Mouse (Mus musculus): ENCODE data around the gene Myh7b. TPM values are rescaled to one million over a fixed set of nuclear protein-coding genes. Genes with fewer than 3 reads are reported as not detected.

Gene Myh7b
- polyA plus RNA-seq, 1 experiment from 2014 or later, result not detected

GRCm38 (mm10) chr2:155634562-155634961 is 23.6 kb downstream of the Myh7b start:
- H3K27ac ChIP-seq, result no peak overlapping the region
- peaks cover 42% of the 10 kb centered on the region; the same call in 1 of the 2 replicates for H3K36me3 ChIP-seq (ENCODE audit: inconsistent target)
- no peak overlapping the region for H3K4me3 ChIP-seq (ENCODE audit: inconsistent target)
- 97% methylated on average over 8 of the region's 8 CpGs for WGBS (ENCODE audit: missing documents)
- no peaks in the 10 kb centered on the region for H3K79me2 ChIP-seq (ENCODE audit: inconsistent target)

- peaks cover 56% of the 10 kb centered on the region for H3K36me3 ChIP-seq (ENCODE audit: inconsistent target)
- 87% methylated on average over 8 of the region's 8 CpGs for WGBS (ENCODE audit: missing documents)
- H3K4me3 ChIP-seq (ENCODE audit: inconsistent target), result no peak overlapping the region
- H3K27ac ChIP-seq, result no peak overlapping the region
- no peaks in the 10 kb centered on the region for H3K79me2 ChIP-seq (ENCODE audit: inconsistent target)
Observed at GRCm38 (mm10) chr2:155635961-155636360, 24.9 kb downstream of the Myh7b start.

DNA sequence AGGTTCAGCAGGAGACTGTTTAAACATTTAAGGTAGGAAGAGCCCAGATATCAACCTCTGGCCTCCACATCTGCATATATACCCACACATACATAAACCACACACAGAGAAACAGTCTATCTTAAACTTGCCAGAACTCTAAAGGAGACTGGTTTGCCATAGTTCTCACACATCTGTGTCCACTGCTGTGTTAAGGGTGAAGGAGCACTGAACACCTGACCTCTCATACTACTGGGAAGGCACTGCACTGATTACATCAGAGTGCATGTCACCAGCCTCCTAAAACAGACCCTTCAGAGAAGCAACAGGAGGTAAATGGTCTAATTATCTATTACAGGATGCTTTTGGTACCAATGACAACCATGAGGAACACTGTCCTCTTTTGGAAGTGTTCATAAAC is 25.9 kb downstream of the Myh7b start:
- Histone ChIP-seq H3K27ac (no peak overlapping the region), H3K36me3 (ENCODE audit: inconsistent target) (peaks cover 66% of the 10 kb centered on the region), H3K79me2 (ENCODE audit: inconsistent target) (no peaks in the 10 kb centered on the region), H3K4me3 (ENCODE audit: inconsistent target) (no peak overlapping the region)

DNA sequence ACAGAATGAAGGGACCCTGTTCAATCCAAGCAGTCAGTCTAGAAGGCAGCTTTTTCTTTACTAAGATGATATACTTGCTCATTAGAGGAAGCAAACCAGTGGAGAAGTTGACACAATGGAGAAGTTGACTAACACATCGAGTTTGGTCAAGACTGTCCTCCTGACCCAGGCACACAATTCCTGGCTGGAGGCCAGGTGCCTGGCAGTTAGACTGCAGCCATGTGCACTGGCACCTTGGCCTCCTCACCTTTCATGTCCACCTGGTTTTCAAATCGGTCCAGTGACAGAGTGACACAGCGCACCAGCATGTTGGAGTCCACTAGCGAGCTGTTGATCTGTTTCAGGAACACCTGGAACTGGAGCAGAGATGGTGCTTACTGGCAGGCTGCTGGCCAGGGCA is 26.4 kb downstream of the Myh7b start:
- no peak overlapping the region for H3K4me3 ChIP-seq (ENCODE audit: inconsistent target)
- no peak overlapping the region for H3K27ac ChIP-seq
- WGBS (ENCODE audit: missing documents), result 77% methylated on average over 4 of the region's 4 CpGs
- no peaks in the 10 kb centered on the region for H3K79me2 ChIP-seq (ENCODE audit: inconsistent target)
- peaks cover 66% of the 10 kb centered on the region for H3K36me3 ChIP-seq (ENCODE audit: inconsistent target)

DNA sequence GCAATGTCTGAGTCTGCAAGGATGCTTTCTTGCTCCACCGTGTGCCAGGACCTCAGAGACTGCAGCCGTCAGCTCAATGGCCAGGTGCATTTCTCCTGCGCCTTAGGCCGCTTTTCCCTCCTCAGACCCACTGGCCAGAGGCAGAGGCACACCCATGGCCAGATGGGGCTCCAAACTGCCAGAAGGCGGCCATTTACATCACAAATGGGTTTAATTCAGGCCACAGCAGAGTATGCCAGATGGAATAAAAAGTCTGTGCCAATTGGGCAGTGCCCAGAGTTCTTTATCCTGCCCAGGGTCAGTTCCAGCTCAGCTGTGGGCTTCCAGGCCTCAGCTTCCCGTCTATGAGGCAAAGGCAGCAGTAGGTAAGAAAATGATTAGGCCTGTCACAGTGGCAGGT is 29.6 kb downstream of the Myh7b start:
- 95% methylated on average over 6 of the region's 6 CpGs for WGBS (ENCODE audit: missing documents)
- H3K27ac ChIP-seq, result no peak overlapping the region
- peaks cover 67% of the 10 kb centered on the region for H3K36me3 ChIP-seq (ENCODE audit: inconsistent target)
- H3K79me2 ChIP-seq (ENCODE audit: inconsistent target), result no peaks in the 10 kb centered on the region
- H3K4me3 ChIP-seq (ENCODE audit: inconsistent target), result no peak overlapping the region

DNA sequence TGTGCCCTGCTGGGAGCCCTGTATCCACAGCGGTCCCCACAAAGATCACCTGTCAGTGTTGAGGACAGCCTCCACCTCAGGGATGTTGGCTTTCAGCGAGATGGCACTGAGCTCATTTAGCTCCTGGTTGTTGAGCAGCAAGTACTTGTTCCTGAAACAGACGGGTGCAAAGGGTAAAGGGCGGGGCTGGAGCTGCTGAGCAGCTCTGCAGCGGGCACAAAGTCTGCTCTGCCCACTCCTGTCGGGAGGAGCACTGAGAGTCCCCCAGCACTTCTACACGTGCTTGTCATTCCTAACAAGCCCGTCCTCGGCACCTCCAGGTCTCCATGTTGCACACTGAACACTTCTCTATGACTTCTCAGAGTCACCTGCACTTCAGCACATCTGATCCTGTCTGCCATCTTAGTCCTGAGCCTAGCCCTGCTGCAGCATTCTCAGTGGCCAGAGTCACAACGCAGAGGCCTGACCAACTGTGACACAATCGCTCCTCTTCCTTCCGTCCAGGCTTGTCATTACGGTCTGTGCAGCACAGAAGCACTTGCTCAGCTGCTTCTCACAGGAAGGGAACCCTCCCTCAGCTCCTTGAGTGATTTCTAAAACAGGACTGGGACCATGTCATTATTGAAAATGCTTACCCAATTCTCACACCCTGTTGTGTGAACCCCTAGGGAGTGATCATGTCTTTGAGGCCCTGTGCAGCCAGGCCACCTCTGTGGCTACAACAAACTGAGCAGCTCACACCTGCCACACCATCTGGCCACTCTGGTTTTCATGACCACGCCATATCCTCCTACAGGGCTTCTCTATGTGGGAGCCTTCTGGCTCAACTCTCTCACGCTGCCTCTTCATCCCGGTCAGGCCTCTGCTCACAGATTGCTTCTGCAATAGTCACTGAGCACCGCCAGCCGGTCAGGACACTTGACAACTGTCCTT is 30.8 kb downstream of the Myh7b start:
- H3K27ac ChIP-seq, result peak overlapping the region; percentile 15; the same call in 1 of the 2 replicates
- 91% methylated on average over 18 of the region's 18 CpGs for WGBS (ENCODE audit: missing documents)
- H3K79me2 ChIP-seq (ENCODE audit: inconsistent target), result no peaks in the 10 kb centered on the region
- H3K36me3 ChIP-seq (ENCODE audit: inconsistent target), result peaks cover 63% of the 10 kb centered on the region
- H3K4me3 ChIP-seq (ENCODE audit: inconsistent target), result no peak overlapping the region

- H3K27ac ChIP-seq, result no peak overlapping the region
- H3K79me2 ChIP-seq (ENCODE audit: inconsistent target), result no peaks in the 10 kb centered on the region
- WGBS (ENCODE audit: missing documents), result 100% methylated on average over 7 of the region's 7 CpGs
- H3K4me3 ChIP-seq (ENCODE audit: inconsistent target), result no peak overlapping the region
- H3K36me3 ChIP-seq (ENCODE audit: inconsistent target), result peaks cover 75% of the 10 kb centered on the region
Observed at GRCm38 (mm10) chr2:155645746-155646145, 34.7 kb downstream of the Myh7b start.

- H3K36me3 ChIP-seq (ENCODE audit: inconsistent target), result peaks cover 95% of the 10 kb centered on the region
- WGBS (ENCODE audit: missing documents), result 97% methylated on average over 5 of the region's 5 CpGs
- no peak overlapping the region for H3K4me3 ChIP-seq (ENCODE audit: inconsistent target)
Observed at GRCm38 (mm10) chr2:155652618-155653017, 41.6 kb downstream of the Myh7b start.

DNA sequence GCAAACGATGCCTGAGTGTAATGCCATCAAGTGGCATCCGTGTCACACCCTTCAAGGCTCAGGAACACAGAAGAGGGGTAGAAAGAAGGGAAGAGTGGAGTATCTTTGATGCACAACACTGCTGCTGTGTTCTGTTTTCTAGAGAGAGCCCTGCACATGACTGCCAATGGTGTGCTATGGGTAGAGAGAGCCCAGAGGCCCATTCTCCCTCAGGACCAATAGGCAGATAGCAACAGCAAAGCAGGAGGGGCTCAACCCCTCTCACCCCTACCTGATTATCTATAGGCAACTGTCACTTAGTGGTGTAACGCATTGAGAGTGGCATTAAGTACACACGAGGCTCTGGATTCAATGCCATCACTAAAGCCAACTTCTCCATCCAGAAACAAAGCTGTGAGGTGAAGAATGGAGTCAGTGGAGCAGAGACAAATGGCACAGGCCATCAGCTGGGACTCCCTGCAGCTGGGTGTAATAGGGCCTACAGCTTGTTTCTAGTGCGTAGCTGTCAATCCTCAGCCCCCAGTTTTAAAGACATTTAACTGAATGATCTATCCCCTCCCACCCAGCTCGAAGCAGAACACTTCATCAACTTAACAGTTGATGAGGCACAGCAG is 44.9 kb downstream of the Myh7b start:
- peaks cover 89% of the 10 kb centered on the region for H3K36me3 ChIP-seq (ENCODE audit: inconsistent target)
- H3K27ac ChIP-seq, result no peak overlapping the region
- H3K4me3 ChIP-seq (ENCODE audit: inconsistent target), result no peak overlapping the region
- 93% methylated on average over 6 of the region's 6 CpGs for WGBS (ENCODE audit: missing documents)
- no peaks in the 10 kb centered on the region for H3K79me2 ChIP-seq (ENCODE audit: inconsistent target)

More at GRCm38 (mm10) chr2:155652618-155653017, 41.6 kb downstream of the Myh7b start:
- H3K27ac ChIP-seq, result no peak overlapping the region
- H3K79me2 ChIP-seq (ENCODE audit: inconsistent target), result no peaks in the 10 kb centered on the region

- Histone ChIP-seq H3K79me2 (ENCODE audit: inconsistent target) (no peaks in the 10 kb centered on the region), H3K36me3 (ENCODE audit: inconsistent target) (peaks cover 81% of the 10 kb centered on the region), H3K4me3 (ENCODE audit: inconsistent target) (no peak overlapping the region), H3K27ac (no peak overlapping the region)
- 97% methylated on average over 5 of the region's 5 CpGs for WGBS (ENCODE audit: missing documents)
Observed at GRCm38 (mm10) chr2:155662390-155662789, 51.4 kb downstream of the Myh7b start.

DNA sequence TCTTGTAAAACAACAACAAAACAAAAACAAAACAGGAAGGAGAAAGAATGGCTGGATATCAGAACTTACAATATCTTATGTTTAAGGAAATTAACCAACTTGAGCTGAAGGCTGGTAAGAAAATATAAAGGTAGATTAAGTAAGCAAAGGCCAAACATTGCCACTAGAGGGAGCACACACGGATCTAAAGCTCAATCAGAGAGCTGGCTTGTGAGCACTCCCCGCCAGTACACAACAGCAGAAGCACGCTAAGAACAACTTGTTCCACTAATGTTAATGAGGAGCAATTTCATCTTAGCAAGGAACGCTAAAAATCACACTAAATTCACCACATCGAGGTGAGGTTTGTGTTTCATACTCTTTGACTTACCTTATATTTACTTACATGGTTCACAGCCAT is 52.1 kb downstream of the Myh7b start:
- WGBS (ENCODE audit: missing documents), result 30% methylated on average over 5 of the region's 5 CpGs
- no peak overlapping the region for H3K4me3 ChIP-seq (ENCODE audit: inconsistent target)
- no peaks in the 10 kb centered on the region for H3K79me2 ChIP-seq (ENCODE audit: inconsistent target)
- peaks cover 80% of the 10 kb centered on the region for H3K36me3 ChIP-seq (ENCODE audit: inconsistent target)
- no peak overlapping the region for H3K27ac ChIP-seq

- Histone ChIP-seq H3K4me3 (ENCODE audit: inconsistent target) (no peak overlapping the region), H3K79me2 (ENCODE audit: inconsistent target) (no peaks in the 10 kb centered on the region), H3K36me3 (ENCODE audit: inconsistent target) (peaks cover 77% of the 10 kb centered on the region), H3K27ac (no peak overlapping the region)
- 89% methylated on average over 6 of the region's 6 CpGs for WGBS (ENCODE audit: missing documents)
Observed at GRCm38 (mm10) chr2:155663910-155664460, 53.0 kb downstream of the Myh7b start.

DNA sequence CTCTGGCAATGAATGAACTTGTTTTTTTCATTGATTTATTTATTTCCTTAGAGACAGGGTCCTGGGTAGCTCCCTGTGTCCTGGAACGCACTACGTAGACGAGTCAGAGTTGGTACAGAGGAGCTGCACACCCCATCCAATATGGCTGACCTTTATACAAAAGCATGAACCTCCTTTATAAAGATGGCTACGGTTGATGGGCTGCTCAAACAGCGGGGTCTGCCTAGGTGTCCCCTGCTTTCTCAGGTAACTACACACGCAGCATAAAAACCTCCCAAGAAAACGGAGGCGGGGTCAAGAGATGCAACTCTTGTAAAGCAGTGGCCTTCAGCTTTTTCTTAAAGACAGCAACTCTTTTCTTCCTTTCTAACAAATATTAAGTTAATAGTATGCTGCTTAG is 56.9 kb downstream of the Myh7b start:
- H3K4me3 ChIP-seq (ENCODE audit: inconsistent target), result no peak overlapping the region
- peaks cover 11% of the 10 kb centered on the region; the same call in 1 of the 2 replicates for H3K79me2 ChIP-seq (ENCODE audit: inconsistent target)
- H3K36me3 ChIP-seq (ENCODE audit: inconsistent target), result peaks cover 79% of the 10 kb centered on the region
- 97% methylated on average over 8 of the region's 8 CpGs for WGBS (ENCODE audit: missing documents)
- no peak overlapping the region for H3K27ac ChIP-seq

DNA sequence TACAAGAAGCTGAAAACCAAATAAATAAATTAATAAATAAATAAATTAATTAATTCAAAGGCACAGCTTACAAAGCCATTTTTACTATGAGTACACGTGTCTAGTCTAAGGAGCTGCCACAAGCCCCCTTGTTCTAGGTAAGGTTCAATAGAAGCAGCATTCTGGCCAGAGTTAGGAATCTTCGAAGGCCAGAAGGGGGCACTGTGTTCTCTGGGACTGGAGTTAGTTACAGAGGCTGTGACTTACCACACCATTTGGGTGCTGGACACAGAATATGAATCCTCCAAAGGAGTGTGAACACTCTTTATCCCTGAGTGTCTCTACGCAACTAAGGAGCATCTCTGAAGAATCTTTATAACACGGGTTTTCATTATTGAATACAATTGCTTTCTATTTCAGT is 57.4 kb downstream of the Myh7b start:
- Histone ChIP-seq H3K4me3 (ENCODE audit: inconsistent target) (no peak overlapping the region), H3K27ac (no peak overlapping the region), H3K36me3 (ENCODE audit: inconsistent target) (peaks cover 75% of the 10 kb centered on the region), H3K79me2 (ENCODE audit: inconsistent target) (peaks cover 17% of the 10 kb centered on the region; the same call in 1 of the 2 replicates)
- WGBS (ENCODE audit: missing documents), result 85% methylated on average over 4 of the region's 4 CpGs

GRCm38 (mm10) chr2:155671236-155671635 is 60.2 kb downstream of the Myh7b start:
- Histone ChIP-seq H3K36me3 (ENCODE audit: inconsistent target) (peaks cover 48% of the 10 kb centered on the region), H3K27ac (no peak overlapping the region), H3K79me2 (ENCODE audit: inconsistent target) (peaks cover 45% of the 10 kb centered on the region), H3K4me3 (ENCODE audit: inconsistent target) (no peak overlapping the region)
- WGBS (ENCODE audit: missing documents), result 93% methylated on average over 4 of the region's 4 CpGs
